20 mouse cellular contexts compared by ENCODE assay signal in genomic region chr6:72802119-72802518, GRCm38 (mm10). TPM values are rescaled to one million over a fixed set of nuclear protein-coding genes. Genes with fewer than 3 reads are reported as not detected.
"Had no signal": no experiment of that assay in that cellular context is flagged by ENCODE, and none has a peak within 500 bp of the region (broad histone marks: within the 10 kb centered on the region; RNA-seq: fewer than 3 reads in every experiment).

No protein-coding gene starts in this region.

- ATAC-seq: midbrain, embryonic 13.5 days; midbrain, embryonic 16.5 days had no signal

- H3K4me1 ChIP-seq: kidney, embryonic 15.5 days; lung, embryonic 15.5 days; midbrain, embryonic 10.5 days; midbrain, embryonic 13.5 days; neural tube, embryonic 13.5 days had no signal

- H3K4me2 ChIP-seq: kidney, embryonic 15.5 days; liver, embryonic 11.5 days; lung, embryonic 15.5 days; midbrain, embryonic 13.5 days; neural tube, embryonic 13.5 days had no signal

- H3K27me3 ChIP-seq: kidney, embryonic 15.5 days; lung, embryonic 15.5 days; midbrain, embryonic 13.5 days; neural tube, embryonic 13.5 days had no signal

- H3K36me3 ChIP-seq: kidney, embryonic 15.5 days; lung, embryonic 15.5 days; midbrain, embryonic 10.5 days; midbrain, embryonic 13.5 days; neural tube, embryonic 13.5 days had no signal

- H3K9me3 ChIP-seq: kidney, embryonic 15.5 days; lung, embryonic 15.5 days; midbrain, embryonic 10.5 days; midbrain, embryonic 13.5 days; neural tube, embryonic 13.5 days had no signal

- H3K4me3 ChIP-seq: kidney, embryonic 15.5 days; left cerebral cortex, adult 2 months; lung, embryonic 15.5 days; midbrain, embryonic 10.5 days; midbrain, embryonic 13.5 days; myocyte; neural tube, embryonic 13.5 days had no signal

- DNase-seq: kidney, adult 8-10 months; kidney, postnatal 10 days; kidney, postnatal 36 days; layer of hippocampus, postnatal 36 days; lung, adult 18-20 months; lung, postnatal 10 days; lung, postnatal 4 days; thymus, adult 18-20 months; thymus, postnatal 36 days had no signal

- H3K9ac ChIP-seq: kidney, embryonic 15.5 days; liver, embryonic 14.5 days; lung, embryonic 15.5 days; midbrain, embryonic 13.5 days; neural tube, embryonic 13.5 days had no signal

- H3K27ac ChIP-seq: kidney, embryonic 15.5 days; left cerebral cortex, adult 2 months; liver, embryonic 14.5 days; lung, embryonic 15.5 days; midbrain, embryonic 10.5 days; midbrain, embryonic 13.5 days; neural tube, embryonic 13.5 days had no signal

RNA-seq across cellular contexts. Expression of gene Tcf7l1, which starts 13.1 kb away (rescaled TPM):
- total RNA-seq: monocyte, adult 5-6 weeks had no signal
